Mouse (Mus musculus): ENCODE results near the gene Faah.

DNA sequence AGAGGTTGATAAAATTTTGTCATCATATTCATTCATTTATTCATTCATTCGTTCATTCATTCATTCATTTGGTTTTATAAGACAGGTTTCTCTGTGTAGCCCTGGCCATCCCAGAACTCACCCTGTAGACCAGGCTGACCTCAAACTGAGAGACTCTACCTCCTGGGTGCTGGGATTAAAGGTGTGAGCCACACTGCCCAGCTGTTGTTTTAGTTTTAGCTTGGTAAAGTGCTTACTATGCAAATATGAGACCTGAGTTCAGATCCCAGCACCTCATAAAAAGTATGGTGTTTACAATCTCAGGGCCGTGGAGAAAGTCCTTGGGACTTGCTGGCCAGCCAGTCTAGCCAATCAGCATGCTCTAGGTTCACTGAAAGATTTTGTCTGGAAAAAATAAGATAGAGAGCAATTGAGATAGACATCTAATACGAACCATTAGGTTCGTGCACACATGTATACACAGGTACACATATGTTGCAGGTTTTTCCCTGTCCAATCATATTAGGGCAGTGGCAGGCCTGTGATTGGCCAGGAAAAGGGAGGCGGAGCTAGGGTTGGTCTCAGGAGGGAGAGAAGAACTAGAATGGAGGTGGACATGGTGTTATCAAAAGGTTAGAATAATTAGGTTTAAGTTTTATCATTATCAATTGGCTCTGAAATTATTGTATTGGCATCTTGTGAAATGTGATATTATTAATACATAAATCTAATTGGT is 41.4 kb upstream of the Faah start:
- no peak for TF ChIP-seq GATA1 (IDR thresholded peaks at IDR 0.05; ENCODE audit: low read length)
- TF ChIP-seq TAL1 (IDR thresholded peaks at IDR 0.05; ENCODE audit: low read length), result no peak
